Mouse (Mus musculus) cerebral cortex, adult 2 months (tissue): Measurements from ENCODE around the gene Jmjd8.

Experiments
- WGBS: fragments of 180-500 bp; shearing (Covaris S2); methylation state at CpG from one replicate; pipeline ENCODE4 v1.1.7; 2018; 5-methylcytosine and 5-hydroxymethylcytosine counted together

Gene Jmjd8

GRCm38 (mm10) chr17:25808789-25809605, 19.7 kb upstream of the Jmjd8 start, which contains the start of gene Fbxl16:
Gene Fbxl16 (plus strand): TSS chr17:25809085.
- under 1% methylated on average over 98 of the region's 100 CpGs for WGBS

- WGBS, result 10% methylated on average over 25 of the region's 25 CpGs
Observed at GRCm38 (mm10) chr17:25809606-25810340, 18.9 kb upstream of the Jmjd8 start.

DNA sequence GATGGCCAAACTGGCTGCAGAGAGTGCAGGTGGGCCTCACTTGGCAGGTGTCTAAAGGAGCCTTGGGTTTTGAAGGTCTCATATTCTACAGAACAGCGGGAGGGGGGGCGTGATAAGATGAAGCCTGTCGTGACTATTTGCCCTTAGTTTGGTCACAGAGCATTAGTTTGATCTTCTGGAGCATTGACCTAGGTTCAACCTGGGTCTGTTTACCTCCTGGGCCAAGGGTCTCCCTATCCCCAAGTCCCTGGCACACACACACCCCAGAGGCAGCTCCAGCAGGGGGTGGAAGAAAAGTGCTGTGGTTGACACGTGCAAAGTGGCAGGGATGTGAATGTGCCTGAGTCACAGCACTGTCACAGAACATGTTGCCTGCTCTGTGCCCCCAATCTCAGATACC, 17.8 kb upstream of the Jmjd8 start:
- WGBS, result 40% methylated on average over 4 of the region's 4 CpGs

GRCm38 (mm10) chr17:25813471-25813870, 15.2 kb upstream of the Jmjd8 start:
- WGBS, result under 1% methylated on average over 20 of the region's 20 CpGs

GRCm38 (mm10) chr17:25817662-25818061, 11.0 kb upstream of the Jmjd8 start:
- WGBS, result 66% methylated on average over 11 of the region's 11 CpGs

GRCm38 (mm10) chr17:25818851-25819780, 9.6 kb upstream of the Jmjd8 start:
- WGBS, result 19% methylated on average over 46 of the region's 46 CpGs

DNA sequence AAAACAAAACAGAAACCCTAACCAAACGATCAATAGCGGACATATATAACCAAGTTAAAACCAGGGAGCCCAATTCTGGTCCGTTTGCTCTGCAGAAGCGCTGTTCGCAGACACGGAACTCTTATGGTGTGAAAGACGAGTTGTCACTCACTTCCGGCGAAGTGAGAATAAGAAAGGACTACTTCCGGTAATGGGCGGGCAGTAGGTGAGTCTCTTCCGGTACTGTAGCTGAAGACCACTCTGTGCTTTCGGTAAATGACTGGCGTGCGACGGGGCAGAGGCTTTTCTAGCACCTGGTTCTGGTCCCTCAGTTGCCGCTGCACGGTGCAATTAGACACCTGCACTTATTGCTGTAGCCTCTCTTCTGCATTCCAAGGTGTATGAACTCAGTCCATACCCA, 5.2 kb upstream of the Jmjd8 start, which contains the start of gene Wdr24:
Wdr24 (plus strand) TSS at position 176 of the 400 bp plus-strand sequence.
- under 1% methylated on average over 18 of the region's 18 CpGs for WGBS

DNA sequence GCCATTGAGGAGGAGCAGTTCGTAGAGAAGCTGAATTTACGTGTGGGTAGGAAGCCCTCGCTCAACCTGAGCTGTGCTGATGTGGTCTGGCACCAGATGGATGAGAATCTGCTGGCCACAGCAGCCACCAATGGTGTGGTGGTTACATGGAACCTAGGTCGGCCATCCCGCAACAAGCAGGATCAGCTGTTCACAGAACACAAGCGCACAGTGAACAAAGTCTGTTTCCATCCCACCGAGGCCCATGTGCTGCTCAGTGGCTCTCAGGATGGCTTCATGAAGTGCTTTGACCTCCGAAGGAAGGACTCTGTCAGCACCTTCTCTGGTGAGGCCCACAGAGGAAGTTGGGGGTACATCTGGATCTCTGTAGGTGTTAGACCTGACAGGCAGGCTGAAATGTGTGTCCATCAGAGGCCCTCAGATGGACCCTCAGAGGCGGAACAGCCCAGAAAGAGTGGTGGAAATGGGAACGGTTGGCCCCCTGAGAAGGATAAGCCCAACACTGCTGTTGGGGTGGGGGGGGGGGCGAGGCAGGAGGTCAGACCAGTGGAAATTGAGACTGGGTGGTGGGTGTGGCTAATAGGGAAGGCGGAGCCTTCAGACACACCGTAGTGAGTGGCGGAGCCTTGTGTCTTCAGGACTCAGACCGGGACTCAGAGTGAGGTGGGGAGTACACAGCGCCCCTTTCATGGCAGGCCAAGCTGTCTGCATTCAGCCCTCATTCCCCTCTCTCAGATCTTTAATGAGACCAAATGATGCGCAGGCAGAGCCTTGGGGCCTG, 4.1 kb upstream of the Jmjd8 start:
- 70% methylated on average over 16 of the region's 17 CpGs for WGBS

DNA sequence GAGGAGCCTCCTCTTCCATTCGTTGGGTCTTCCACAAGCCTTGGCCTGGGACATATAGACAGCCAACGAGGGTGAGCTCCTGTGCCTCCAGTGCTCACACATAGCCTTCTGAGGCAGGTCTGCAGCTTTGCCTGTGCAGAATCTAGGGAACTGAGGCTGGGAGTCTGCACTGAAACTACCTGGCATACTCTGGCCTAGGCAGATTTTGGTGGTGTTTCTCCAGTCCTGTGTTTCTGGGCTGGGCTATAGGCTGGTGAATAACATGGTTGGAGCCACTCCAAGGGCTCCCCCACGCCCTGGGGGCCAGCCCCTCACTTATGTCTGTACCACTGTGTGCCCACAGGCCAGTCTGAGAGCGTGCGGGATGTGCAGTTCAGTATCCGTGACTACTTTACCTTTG, 3.4 kb upstream of the Jmjd8 start:
- WGBS, result 88% methylated on average over 6 of the region's 6 CpGs

DNA sequence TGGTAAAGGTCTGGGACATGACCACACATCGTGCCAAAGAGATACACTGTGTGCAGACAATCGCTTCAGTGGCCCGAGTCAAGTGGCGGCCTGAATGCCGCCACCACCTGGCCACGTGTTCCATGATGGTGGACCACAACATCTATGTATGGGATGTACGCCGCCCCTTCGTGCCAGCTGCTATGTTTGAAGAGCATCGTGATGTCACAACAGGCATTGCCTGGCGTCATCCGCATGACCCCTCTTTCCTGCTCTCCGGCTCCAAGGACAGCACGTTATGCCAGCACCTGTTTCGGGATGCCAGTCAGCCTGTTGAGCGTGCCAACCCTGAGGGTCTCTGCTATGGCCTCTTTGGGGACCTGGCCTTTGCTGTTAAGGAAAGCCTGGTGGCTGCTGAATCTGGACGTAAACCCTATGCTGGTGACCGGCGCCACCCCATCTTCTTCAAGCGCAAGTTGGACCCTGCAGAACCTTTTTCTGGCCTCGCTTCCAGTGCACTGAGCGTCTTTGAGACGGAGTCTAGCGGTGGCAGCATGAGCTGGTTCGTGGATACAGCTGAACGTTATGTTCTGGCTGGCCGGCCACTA, 2.6 kb upstream of the Jmjd8 start:
- 93% methylated on average over 27 of the region's 27 CpGs for WGBS

DNA sequence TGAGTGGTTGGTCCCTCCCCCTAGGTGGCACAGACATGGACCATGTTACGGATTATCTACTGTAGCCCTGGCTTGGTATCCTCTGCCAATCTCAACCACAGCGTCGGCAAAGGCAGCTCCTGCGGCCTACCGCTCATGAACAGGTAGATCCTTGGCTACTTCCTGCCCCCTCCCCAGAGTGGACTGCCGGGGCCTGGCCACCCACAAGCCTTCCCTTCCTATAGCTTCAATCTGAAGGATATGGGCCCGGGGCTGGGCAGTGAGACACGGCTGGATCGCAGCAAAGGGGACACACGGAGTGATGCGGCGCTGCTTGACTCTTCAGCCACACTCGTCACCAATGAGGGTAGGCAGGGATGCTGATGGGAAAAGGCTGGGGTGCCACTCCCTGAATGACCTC, 1.7 kb upstream of the Jmjd8 start:
- 97% methylated on average over 13 of the region's 13 CpGs for WGBS

GRCm38 (mm10) chr17:25827546-25828222, 983 bp upstream of the Jmjd8 start:
- 87% methylated on average over 22 of the region's 22 CpGs for WGBS

- WGBS, result 77% methylated on average over 8 of the region's 8 CpGs
Observed at GRCm38 (mm10) chr17:25828223-25828594, 458 bp upstream of the Jmjd8 start.

DNA sequence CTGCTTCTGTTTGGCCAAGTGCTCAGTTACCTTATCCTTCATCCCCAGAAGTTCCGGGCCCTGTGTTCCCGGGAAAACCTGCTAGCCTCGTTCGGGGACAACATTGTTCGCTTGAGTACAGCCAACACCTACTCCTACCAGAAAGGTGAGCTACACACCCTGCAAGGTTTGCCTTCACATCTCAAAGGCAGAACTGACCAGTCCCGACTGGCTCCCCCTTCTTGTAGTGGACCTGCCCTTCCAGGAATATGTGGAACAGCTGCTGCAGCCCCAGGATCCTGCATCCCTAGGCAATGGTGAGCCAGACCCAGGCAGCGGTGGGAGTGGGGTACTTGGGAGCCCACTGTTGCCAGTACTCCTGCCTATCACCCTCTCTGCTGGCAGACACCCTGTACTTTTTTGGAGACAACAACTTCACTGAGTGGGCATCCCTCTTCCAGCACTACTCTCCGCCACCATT, 921 bp downstream of the Jmjd8 start:
- WGBS, result 21% methylated on average over 8 of the region's 8 CpGs

GRCm38 (mm10) chr17:25830200-25830753, 1.6 kb downstream of the Jmjd8 start:
- 68% methylated on average over 4 of the region's 4 CpGs for WGBS

DNA sequence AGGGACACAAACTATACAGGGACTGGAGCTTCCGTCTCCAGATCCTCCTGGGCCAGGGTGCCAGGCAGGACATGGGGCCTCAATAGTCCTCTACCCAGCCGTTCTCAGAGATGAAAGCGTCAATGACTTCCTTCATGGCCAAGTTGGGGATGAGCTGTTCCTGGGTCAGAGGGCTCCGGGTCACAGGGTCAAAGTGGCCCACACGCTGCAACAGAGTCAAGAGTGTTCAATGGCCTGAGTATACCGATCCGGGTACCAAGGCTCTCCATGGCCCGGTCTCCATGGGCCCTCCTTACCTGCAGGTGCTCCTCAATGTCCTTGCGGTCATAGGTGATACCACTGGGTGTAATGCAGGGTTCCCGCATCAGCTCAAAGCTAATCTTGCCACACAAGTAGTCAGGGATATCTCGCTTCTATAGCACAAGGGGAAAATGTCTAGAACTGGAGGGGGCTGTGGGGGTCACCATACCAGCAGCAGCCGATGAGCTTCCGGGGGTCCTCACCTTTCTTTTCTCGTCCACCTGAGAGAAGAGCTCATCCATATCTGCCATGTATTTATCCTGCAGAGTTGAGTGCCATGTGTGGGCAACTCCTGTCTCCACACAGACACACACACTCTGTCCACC, 2.3 kb downstream of the Jmjd8 start:
- WGBS, result 83% methylated on average over 14 of the region's 14 CpGs

GRCm38 (mm10) chr17:25831451-25832281, 3.0 kb downstream of the Jmjd8 start:
- 41% methylated on average over 21 of the region's 21 CpGs for WGBS
